Mouse (Mus musculus) brown adipose tissue, adult 24 weeks (tissue): ENCODE results near the gene Gm20388. TPM values are rescaled to one million over a fixed set of nuclear protein-coding genes. Genes with fewer than 3 reads are reported as not detected.

ENCODE experiments used
- H3K27ac ChIP-seq: fragments of 200-500 bp; replicated peaks from 2 replicates; pipeline ENCODE4 v1.5.1; 2012; ENCODE audit warnings: low read depth, mild to moderate bottlenecking, low read length
- H3K4me1 ChIP-seq: fragments of 200-500 bp; 2 replicates; pipeline ENCODE4 v1.6.1; 2012; ENCODE audit warnings: low read length, mixed read lengths; ENCODE audit not compliant: control insufficient read depth, insufficient read depth, insufficient read length
- H3K4me3 ChIP-seq: fragments of 200-500 bp; 2 replicates; pipeline ENCODE4 v1.5.1; 2012; ENCODE audit warnings: low read depth, mild to moderate bottlenecking, low read length, moderate library complexity; ENCODE audit not compliant: insufficient read depth
- polyA plus RNA-seq: library from polyadenylated mRNA; stranded (reverse); fragments of >200 nt; gene quantifications from 2 replicates; pipeline ENCODE4 v1.2.4, GENCODE M21; 2012; ENCODE audit not compliant: missing spikeins, insufficient read depth, insufficient read length

The Gm20388 gene
- polyA plus RNA-seq, 1 experiment, result 44.7 TPM

DNA sequence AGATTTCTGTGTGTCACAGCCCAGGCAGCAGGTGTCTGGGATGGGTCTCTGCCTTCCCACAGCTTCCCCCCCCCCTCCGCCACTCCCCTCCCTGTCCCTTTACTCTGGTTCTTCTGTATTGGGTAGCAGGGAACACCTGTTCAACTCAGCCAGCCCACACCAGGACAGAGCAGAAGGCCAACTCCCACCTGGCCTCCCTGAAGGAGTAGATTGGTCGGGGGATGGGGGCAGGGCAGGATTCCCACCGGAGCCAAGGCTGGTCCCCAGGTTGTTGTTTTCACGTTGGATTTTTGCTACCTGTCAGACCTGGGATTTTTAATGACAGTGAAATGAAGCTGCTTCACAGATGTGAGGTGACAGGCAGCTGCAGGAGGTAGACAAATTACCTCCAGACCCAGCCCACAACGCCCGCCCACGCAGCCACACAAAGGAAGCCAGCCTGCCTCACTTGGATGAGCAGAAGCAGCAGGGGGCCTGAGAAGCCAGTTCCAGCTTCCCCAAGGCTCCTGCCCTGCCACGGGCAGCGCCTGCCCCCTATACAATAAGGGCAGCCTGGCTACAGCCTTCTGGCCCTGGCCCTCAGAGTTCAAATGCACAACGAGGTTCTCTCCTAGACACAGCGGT is 2828.6 kb downstream of the Gm20388 start:
- Histone ChIP-seq H3K4me1 (no peaks in the 10 kb centered on the region), H3K4me3 (no peak overlapping the region), H3K27ac (no peak overlapping the region)

GRCm38 (mm10) chr8:122742471-122742870 is 2831.8 kb downstream of the Gm20388 start:
- H3K27ac ChIP-seq, result no peak overlapping the region
- no peaks in the 10 kb centered on the region for H3K4me1 ChIP-seq
- H3K4me3 ChIP-seq, result no peak overlapping the region

DNA sequence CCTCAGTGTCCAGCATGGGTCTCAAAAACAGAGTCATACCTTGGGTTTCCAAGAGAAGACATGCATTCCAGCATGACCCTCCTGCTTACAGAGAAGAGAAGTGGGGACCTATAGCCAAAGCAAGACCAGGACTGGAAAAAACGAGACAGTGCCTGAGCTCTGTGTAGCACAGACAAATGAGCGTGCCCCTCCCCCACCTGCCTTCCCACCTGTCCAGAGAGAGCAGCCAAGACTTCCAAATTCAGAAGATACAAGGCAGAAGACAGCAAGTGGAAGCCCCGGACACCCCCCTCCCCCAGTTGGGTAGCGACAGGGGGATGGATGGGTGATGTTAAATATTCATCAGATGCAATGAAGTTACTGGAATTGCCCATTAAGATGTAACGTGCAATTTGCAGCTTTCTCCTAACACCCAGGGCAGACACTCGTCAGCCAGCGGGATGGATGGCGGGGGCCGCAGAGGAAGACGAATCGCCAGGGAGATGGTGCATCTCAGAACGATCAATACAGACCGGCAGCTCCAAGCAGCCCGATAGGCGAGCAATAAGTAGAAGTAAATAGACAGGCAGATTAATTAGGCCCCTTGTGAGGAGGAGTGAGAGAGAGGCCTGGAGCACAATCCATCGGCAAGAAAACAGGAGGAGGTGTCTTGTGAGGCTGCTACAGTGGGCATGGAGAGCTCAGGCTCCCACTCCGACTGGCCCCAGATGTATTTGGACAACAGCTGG is 2834.5 kb downstream of the Gm20388 start:
- no peak overlapping the region for H3K4me3 ChIP-seq
- H3K4me1 ChIP-seq, result no peaks in the 10 kb centered on the region

DNA sequence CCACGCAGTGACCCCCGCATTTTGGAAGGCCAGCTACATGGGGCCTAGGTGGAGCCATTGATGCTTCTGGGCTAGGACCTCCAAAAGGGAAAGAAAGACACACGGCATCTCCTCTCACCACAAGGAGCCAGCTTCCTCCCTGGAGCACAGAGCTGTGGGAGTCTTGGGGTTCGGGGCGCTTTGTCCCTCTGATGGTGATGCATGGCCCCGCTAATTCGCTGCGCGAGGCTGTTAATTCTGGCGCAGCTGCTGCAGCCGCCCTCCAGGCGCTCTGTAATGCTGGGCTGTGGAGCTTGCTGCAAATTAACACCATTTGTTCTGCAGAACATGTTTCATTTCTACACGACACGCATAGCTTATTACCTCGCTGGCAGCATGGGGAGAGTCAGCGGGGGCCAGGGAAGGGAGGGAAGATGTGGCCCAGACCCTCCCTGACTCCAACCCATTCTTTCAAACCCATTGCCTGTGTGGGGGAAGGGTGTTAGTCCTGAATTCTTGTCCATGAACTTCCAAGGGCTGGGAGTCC is 2835.2 kb downstream of the Gm20388 start:
- Histone ChIP-seq H3K4me3 (no peak overlapping the region), H3K4me1 (no peaks in the 10 kb centered on the region), H3K27ac (no peak overlapping the region)

More for the DNA sequence above, 2834.5 kb downstream of the Gm20388 start:
- no peak overlapping the region for H3K27ac ChIP-seq

DNA sequence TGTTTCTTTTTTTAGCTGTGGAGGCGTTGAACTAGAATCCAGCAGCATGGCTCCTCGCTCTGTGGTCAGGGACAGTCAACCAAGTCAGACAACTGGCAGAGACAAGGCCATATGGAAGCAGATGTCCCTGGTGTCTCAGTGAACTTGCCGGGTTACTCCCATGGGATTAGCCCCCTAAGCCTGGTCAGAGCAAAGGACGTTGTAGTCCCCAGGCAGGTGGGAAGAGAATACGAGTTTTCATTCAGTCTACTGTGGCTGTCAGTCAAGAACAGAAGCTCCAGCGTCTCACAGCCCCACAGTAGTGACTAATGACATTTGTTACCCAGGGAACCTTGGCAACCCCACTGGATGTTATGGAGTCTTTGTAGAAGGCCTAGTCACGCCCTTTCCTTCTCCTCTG is 2835.8 kb downstream of the Gm20388 start:
- Histone ChIP-seq H3K4me3 (no peak overlapping the region), H3K27ac (no peak overlapping the region)

GRCm38 (mm10) chr8:122747825-122748224 is 2837.2 kb downstream of the Gm20388 start:
- H3K27ac ChIP-seq, result no peak overlapping the region
- no peaks in the 10 kb centered on the region for H3K4me1 ChIP-seq
- no peak overlapping the region for H3K4me3 ChIP-seq

More for the DNA sequence above, 2835.8 kb downstream of the Gm20388 start:
- H3K4me1 ChIP-seq, result no peaks in the 10 kb centered on the region

- Histone ChIP-seq H3K4me3 (no peak overlapping the region), H3K27ac (no peak overlapping the region), H3K4me1 (no peaks in the 10 kb centered on the region)
Measured at GRCm38 (mm10) chr8:122749333-122749958, 2838.8 kb downstream of the Gm20388 start.

DNA sequence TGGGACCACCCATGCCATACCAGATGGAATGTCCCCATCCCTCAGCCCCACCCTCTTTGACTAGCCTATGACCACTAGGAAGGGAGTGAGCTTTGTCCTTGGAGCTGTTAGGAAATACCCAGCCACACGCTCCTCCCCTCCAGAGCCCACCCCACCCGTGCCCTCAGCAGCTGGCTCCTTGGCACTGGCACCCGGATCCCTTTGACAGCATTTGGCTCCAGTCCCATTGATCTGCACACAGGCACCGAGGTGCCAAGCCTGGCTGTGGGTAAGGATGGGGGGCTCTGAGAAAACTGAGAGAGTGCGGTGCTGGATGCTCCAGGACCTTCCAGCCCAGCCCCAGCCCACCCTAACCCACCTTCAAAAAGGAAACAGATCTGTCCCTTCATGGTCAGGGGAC is 2840.7 kb downstream of the Gm20388 start:
- Histone ChIP-seq H3K4me1 (no peaks in the 10 kb centered on the region), H3K4me3 (no peak overlapping the region), H3K27ac (no peak overlapping the region)

DNA sequence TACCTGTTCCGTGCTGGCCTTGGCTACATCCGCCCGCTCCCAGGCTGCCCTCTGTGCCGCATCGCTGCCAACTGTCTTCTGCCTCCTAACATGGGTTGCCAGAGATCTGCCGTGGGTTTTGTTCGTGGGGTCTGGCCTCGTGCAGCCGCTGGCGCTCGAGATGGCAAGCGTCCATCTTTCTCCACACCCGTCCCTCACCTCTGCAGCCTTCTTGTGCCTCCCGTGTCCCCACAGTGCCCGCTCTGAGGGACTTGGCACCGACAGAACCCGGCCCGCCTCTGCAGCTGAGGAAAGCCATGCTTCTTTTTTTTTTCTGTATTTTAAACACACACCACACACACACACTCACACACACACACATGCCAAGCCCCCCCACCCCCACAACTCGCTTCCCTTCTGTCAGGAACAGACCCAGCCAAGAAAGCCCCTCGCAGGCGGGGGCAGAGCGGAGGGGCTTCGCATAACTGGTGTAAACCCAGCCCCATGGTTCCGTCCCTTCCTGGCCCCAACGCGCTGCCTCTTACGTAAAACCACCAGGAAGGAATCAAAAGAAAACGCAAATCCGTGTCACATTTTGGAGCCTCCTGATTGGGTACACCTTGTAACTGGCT is 2841.6 kb downstream of the Gm20388 start:
- Histone ChIP-seq H3K27ac (no peak overlapping the region), H3K4me3 (no peak overlapping the region), H3K4me1 (no peaks in the 10 kb centered on the region)

DNA sequence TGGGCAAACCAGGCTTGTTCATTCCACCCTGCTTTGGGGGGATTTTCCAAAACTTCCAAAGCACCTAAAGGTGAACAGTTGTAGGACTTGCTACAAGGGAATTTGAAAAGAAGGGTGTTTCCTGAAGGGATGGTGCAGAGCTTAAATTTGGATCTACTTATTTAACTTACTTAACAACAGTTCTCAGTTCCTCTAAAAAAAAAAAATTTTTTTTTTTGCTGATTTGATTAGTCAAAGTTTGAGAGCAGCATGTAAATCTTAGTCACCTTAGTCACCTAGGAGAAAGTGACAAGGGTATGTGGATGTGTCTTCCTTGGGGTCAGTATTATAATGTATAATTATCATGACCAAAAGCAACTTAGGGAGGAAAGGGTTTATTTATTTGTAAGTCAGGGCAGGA is 2848.0 kb downstream of the Gm20388 start:
- H3K27ac ChIP-seq, result no peak overlapping the region
- no peak overlapping the region for H3K4me3 ChIP-seq
- peaks cover 6% of the 10 kb centered on the region; the same call in 1 of the 2 replicates for H3K4me1 ChIP-seq

- Histone ChIP-seq H3K4me3 (no peak overlapping the region), H3K27ac (no peak overlapping the region), H3K4me1 (peaks cover 6% of the 10 kb centered on the region; the same call in 1 of the 2 replicates)
Measured at GRCm38 (mm10) chr8:122760116-122760515, 2849.5 kb downstream of the Gm20388 start.

GRCm38 (mm10) chr8:122761109-122761508 is 2850.5 kb downstream of the Gm20388 start:
- no peak overlapping the region for H3K27ac ChIP-seq
- H3K4me3 ChIP-seq, result no peak overlapping the region
- peaks cover 8% of the 10 kb centered on the region for H3K4me1 ChIP-seq

- Histone ChIP-seq H3K27ac (peak overlapping the region; percentile 32), H3K4me1 (peaks cover 11% of the 10 kb centered on the region), H3K4me3 (no peak overlapping the region)
Measured at GRCm38 (mm10) chr8:122762731-122763266, 2852.2 kb downstream of the Gm20388 start.

DNA sequence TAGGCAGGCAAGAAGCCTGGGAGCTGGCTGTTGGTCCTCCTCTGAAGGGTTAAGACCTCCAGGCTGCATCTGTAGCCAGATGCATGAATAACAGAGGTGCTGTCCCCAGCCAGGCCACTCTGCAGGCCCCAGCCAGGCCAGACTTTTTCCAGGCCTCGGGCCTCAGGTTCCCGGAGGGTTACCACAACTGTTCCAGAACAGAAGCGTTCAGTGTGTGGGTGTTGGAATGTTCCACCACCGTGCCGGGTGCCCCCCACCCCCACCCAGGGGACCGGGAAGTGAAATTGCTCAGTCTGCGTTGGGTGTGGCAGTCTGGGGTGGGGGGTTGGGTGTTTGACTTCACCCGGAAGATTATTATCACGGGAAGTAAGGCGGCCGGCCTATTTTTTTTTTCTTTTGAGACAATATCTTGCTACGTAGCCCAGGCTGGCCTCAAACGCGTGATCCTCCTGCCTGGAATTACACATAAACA is 2852.7 kb downstream of the Gm20388 start:
- H3K4me1 ChIP-seq, result peaks cover 11% of the 10 kb centered on the region
- H3K27ac ChIP-seq, result peak overlapping the region; percentile 32
- H3K4me3 ChIP-seq, result no peak overlapping the region
